Mouse (Mus musculus) thymus, postnatal 25 days (tissue): ENCODE measurements around the gene Acyp1.

Experiments used
- DNase-seq: peaks from one replicate; pipeline ENCODE4 v3.0.0; 2022

Acyp1 gene

GRCm38 (mm10) chr12:85287809-85288485, at the start of gene Acyp1:
TSS of gene Acyp1 (minus strand) at chr12:85288438.
- no peak for DNase-seq

- DNase-seq = no peak
Observed at GRCm38 (mm10) chr12:85337567-85338311, 49.5 kb upstream of the Acyp1 start.

GRCm38 (mm10) chr12:85330153-85330552, 41.9 kb upstream of the Acyp1 start:
- no peak for DNase-seq

GRCm38 (mm10) chr12:85308651-85309050, 20.4 kb upstream of the Acyp1 start:
- DNase-seq = no peak

- DNase-seq = peak; percentile 84
Observed at GRCm38 (mm10) chr12:85305247-85305892, 17.1 kb upstream of the Acyp1 start.

GRCm38 (mm10) chr12:85304725-85305124, 16.5 kb upstream of the Acyp1 start:
- peak; percentile 18 for DNase-seq

- no peak for DNase-seq
Observed at GRCm38 (mm10) chr12:85303256-85303655, 15.0 kb upstream of the Acyp1 start.

- DNase-seq = no peak
Observed at GRCm38 (mm10) chr12:85298835-85299180, 10.6 kb upstream of the Acyp1 start.

GRCm38 (mm10) chr12:85298127-85298834, 10.0 kb upstream of the Acyp1 start:
- DNase-seq = no peak

GRCm38 (mm10) chr12:85297345-85297997, 9.2 kb upstream of the Acyp1 start:
- no peak for DNase-seq

- no peak for DNase-seq
Observed at GRCm38 (mm10) chr12:85296915-85297314, 8.7 kb upstream of the Acyp1 start.

GRCm38 (mm10) chr12:85295506-85295905, 7.3 kb upstream of the Acyp1 start:
- DNase-seq = no peak

GRCm38 (mm10) chr12:85292906-85293305, 4.7 kb upstream of the Acyp1 start:
- DNase-seq = no peak

GRCm38 (mm10) chr12:85292288-85292687, 4.0 kb upstream of the Acyp1 start:
- DNase-seq = no peak

GRCm38 (mm10) chr12:85291541-85291940, 3.3 kb upstream of the Acyp1 start:
- DNase-seq = no peak

GRCm38 (mm10) chr12:85290633-85291032, 2.4 kb upstream of the Acyp1 start:
- DNase-seq = no peak

GRCm38 (mm10) chr12:85289157-85290000, 1.1 kb upstream of the Acyp1 start:
- no peak for DNase-seq

GRCm38 (mm10) chr12:85288486-85289156, 383 bp upstream of the Acyp1 start, which contains the start of gene Zc2hc1c:
TSS of gene Zc2hc1c (plus strand) at chr12:85288591.
- peak; percentile 29 for DNase-seq

- DNase-seq = peak; percentile 50
Observed at GRCm38 (mm10) chr12:85286941-85287340, 1.3 kb downstream of the Acyp1 start.

GRCm38 (mm10) chr12:85284996-85285395, 3.2 kb downstream of the Acyp1 start:
- no peak for DNase-seq

- no peak for DNase-seq
Observed at GRCm38 (mm10) chr12:85284331-85284730, 3.9 kb downstream of the Acyp1 start.
